Mouse (Mus musculus): ENCODE results near the gene Mpig6b. TPM values are rescaled to one million over a fixed set of nuclear protein-coding genes. Genes with fewer than 3 reads are reported as not detected.

The Mpig6b gene
- polyA plus RNA-seq, 1 experiment from 2014 or later, result 11.2 TPM

- WGBS, result 29% methylated on average over 6 of the region's 6 CpGs
- Histone ChIP-seq H3K9ac (ENCODE audit: low read depth, low read length) (peak overlapping the region; percentile 61), H3K9me3 (ENCODE audit: control insufficient read depth, low read length) (no peaks in the 10 kb centered on the region), H3K27ac (ENCODE audit: low read depth, low read length) (peak overlapping the region; percentile 74), H3K4me3 (ENCODE audit: low read depth, low read length) (peak overlapping the region; percentile 26), H3K4me2 (peak overlapping the region; percentile 64), H3K27me3 (replicated peaks; ENCODE audit: control insufficient read depth, insufficient read depth, low read length) (0 out of 2 replicates have a peak, but pooled peaks cover 3% of the 10 kb centered on the region), H3K36me3 (ENCODE audit: control insufficient read depth, insufficient read depth, low read length) (no peaks in the 10 kb centered on the region), H3K4me1 (replicated peaks; ENCODE audit: control insufficient read depth, insufficient read depth, low read length) (peaks cover 22% of the 10 kb centered on the region)
- DNase-seq (ENCODE audit: low spot score) (no peak), ATAC-seq (replicated peaks; ENCODE audit: low FRiP score) (peak; percentile 44)
These were observed 14.3 kb upstream of the Mpig6b start for GRCm38 (mm10) chr17:35080248-35080647.

GRCm38 (mm10) chr17:35079778-35080177 lies 13.8 kb upstream of the Mpig6b start:
- Histone ChIP-seq H3K4me2 (peak overlapping the region; percentile 64), H3K36me3 (ENCODE audit: control insufficient read depth, insufficient read depth, low read length) (no peaks in the 10 kb centered on the region), H3K9ac (ENCODE audit: low read depth, low read length) (peak overlapping the region; percentile 61), H3K4me1 (replicated peaks; ENCODE audit: control insufficient read depth, insufficient read depth, low read length) (peaks cover 22% of the 10 kb centered on the region), H3K27me3 (replicated peaks; ENCODE audit: control insufficient read depth, insufficient read depth, low read length) (0 out of 2 replicates have a peak, but pooled peaks cover 3% of the 10 kb centered on the region), H3K9me3 (ENCODE audit: control insufficient read depth, low read length) (no peaks in the 10 kb centered on the region), H3K27ac (ENCODE audit: low read depth, low read length) (peak overlapping the region; percentile 74), H3K4me3 (ENCODE audit: low read depth, low read length) (peak overlapping the region; percentile 26)
- DNase-seq (ENCODE audit: low spot score) (no peak), ATAC-seq (replicated peaks; ENCODE audit: low FRiP score) (peak; percentile 95)
- 12% methylated on average over 9 of the region's 9 CpGs for WGBS

- H3K4me2 ChIP-seq, result peak within 1 kb of the TSS; percentile 28; the same call in 1 of the 2 replicates
- H3K4me3 ChIP-seq (ENCODE audit: low read depth, low read length), result no peak within 1 kb of the TSS
- no peaks in the 10 kb centered on the region for H3K9me3 ChIP-seq (ENCODE audit: control insufficient read depth, low read length)
- 17% methylated on average over 14 of the region's 14 CpGs for WGBS
- no peaks in the 10 kb centered on the region for H3K36me3 ChIP-seq (ENCODE audit: control insufficient read depth, insufficient read depth, low read length)
- no peak within 1 kb of the TSS; the same call in 1 of the 2 replicates for H3K9ac ChIP-seq (ENCODE audit: low read depth, low read length)
- H3K27me3 ChIP-seq (replicated peaks; ENCODE audit: control insufficient read depth, insufficient read depth, low read length), result peaks cover 7% of the 10 kb centered on the region; the same call in 1 of the 2 replicates
- DNase-seq (ENCODE audit: low spot score) (no peak), ATAC-seq (replicated peaks; ENCODE audit: low FRiP score) (no peak)
- H3K27ac ChIP-seq (ENCODE audit: low read depth, low read length), result 0 out of 2 replicates have a peak within 1 kb of the TSS, but pooled peaks have one; percentile 0
- H3K4me1 ChIP-seq (replicated peaks; ENCODE audit: control insufficient read depth, insufficient read depth, low read length), result peaks cover 26% of the 10 kb centered on the region
These were observed 11.8 kb upstream of the Mpig6b start, which contains the start of gene Ly6g6d for GRCm38 (mm10) chr17:35077786-35078233. Gene Ly6g6d, minus strand, starts transcription at chr17:35078065.

GRCm38 (mm10) chr17:35077285-35077684 lies 11.3 kb upstream of the Mpig6b start:
- H3K27me3 ChIP-seq (replicated peaks; ENCODE audit: control insufficient read depth, insufficient read depth, low read length), result peaks cover 7% of the 10 kb centered on the region; the same call in 1 of the 2 replicates
- no peak overlapping the region for H3K4me3 ChIP-seq (ENCODE audit: low read depth, low read length)
- H3K4me1 ChIP-seq (replicated peaks; ENCODE audit: control insufficient read depth, insufficient read depth, low read length), result peaks cover 26% of the 10 kb centered on the region
- 40% methylated on average over 2 of the region's 2 CpGs for WGBS
- H3K9ac ChIP-seq (ENCODE audit: low read depth, low read length), result no peak overlapping the region
- peak overlapping the region; percentile 28; the same call in 1 of the 2 replicates for H3K4me2 ChIP-seq
- DNase-seq (ENCODE audit: low spot score), result no peak
- ATAC-seq (replicated peaks; ENCODE audit: low FRiP score), result no peak
- H3K27ac ChIP-seq (ENCODE audit: low read depth, low read length), result no peak overlapping the region
- no peaks in the 10 kb centered on the region for H3K9me3 ChIP-seq (ENCODE audit: control insufficient read depth, low read length)
- no peaks in the 10 kb centered on the region for H3K36me3 ChIP-seq (ENCODE audit: control insufficient read depth, insufficient read depth, low read length)

- ATAC-seq (replicated peaks; ENCODE audit: low FRiP score) (no peak), DNase-seq (ENCODE audit: low spot score) (no peak)
- peaks cover 11% of the 10 kb centered on the region; the same call in 1 of the 2 replicates for H3K27me3 ChIP-seq (replicated peaks; ENCODE audit: control insufficient read depth, insufficient read depth, low read length)
- peak within 1 kb of the TSS; percentile 28; the same call in 1 of the 2 replicates for H3K4me2 ChIP-seq
- H3K9ac ChIP-seq (ENCODE audit: low read depth, low read length), result no peak within 1 kb of the TSS; the same call in 1 of the 2 replicates
- H3K36me3 ChIP-seq (ENCODE audit: control insufficient read depth, insufficient read depth, low read length), result no peaks in the 10 kb centered on the region
- H3K27ac ChIP-seq (ENCODE audit: low read depth, low read length), result no peak within 1 kb of the TSS
- H3K4me1 ChIP-seq (replicated peaks; ENCODE audit: control insufficient read depth, insufficient read depth, low read length), result peaks cover 26% of the 10 kb centered on the region
- no peak within 1 kb of the TSS for H3K4me3 ChIP-seq (ENCODE audit: low read depth, low read length)
- no peaks in the 10 kb centered on the region for H3K9me3 ChIP-seq (ENCODE audit: control insufficient read depth, low read length)
- WGBS, result 40% methylated on average over 10 of the region's 10 CpGs
These were observed 10.7 kb upstream of the Mpig6b start, which contains the start of gene Ly6g6e for GRCm38 (mm10) chr17:35076507-35077176. Gene Ly6g6e, plus strand, starts transcription at chr17:35076902.

- Histone ChIP-seq H3K36me3 (ENCODE audit: control insufficient read depth, insufficient read depth, low read length) (no peaks in the 10 kb centered on the region), H3K4me2 (no peak overlapping the region), H3K4me3 (ENCODE audit: low read depth, low read length) (no peak overlapping the region), H3K4me1 (replicated peaks; ENCODE audit: control insufficient read depth, insufficient read depth, low read length) (peaks cover 8% of the 10 kb centered on the region), H3K27ac (ENCODE audit: low read depth, low read length) (no peak overlapping the region), H3K9me3 (ENCODE audit: control insufficient read depth, low read length) (no peaks in the 10 kb centered on the region), H3K9ac (ENCODE audit: low read depth, low read length) (no peak overlapping the region), H3K27me3 (replicated peaks; ENCODE audit: control insufficient read depth, insufficient read depth, low read length) (peaks cover 12% of the 10 kb centered on the region)
- 31% methylated on average over 17 of the region's 17 CpGs for WGBS
- ATAC-seq (replicated peaks; ENCODE audit: low FRiP score) (no peak), DNase-seq (ENCODE audit: low spot score) (no peak)
These were observed 8.1 kb upstream of the Mpig6b start for GRCm38 (mm10) chr17:35074097-35074496.

- H3K9me3 ChIP-seq (ENCODE audit: control insufficient read depth, low read length), result no peaks in the 10 kb centered on the region
- DNase-seq (ENCODE audit: low spot score) (no peak), ATAC-seq (replicated peaks; ENCODE audit: low FRiP score) (no peak)
- no peaks in the 10 kb centered on the region for H3K36me3 ChIP-seq (ENCODE audit: control insufficient read depth, insufficient read depth, low read length)
- no peak overlapping the region for H3K9ac ChIP-seq (ENCODE audit: low read depth, low read length)
- no peak overlapping the region for H3K4me3 ChIP-seq (ENCODE audit: low read depth, low read length)
- H3K4me1 ChIP-seq (replicated peaks; ENCODE audit: control insufficient read depth, insufficient read depth, low read length), result peaks cover 4% of the 10 kb centered on the region
- no peak overlapping the region for H3K27ac ChIP-seq (ENCODE audit: low read depth, low read length)
- 83% methylated on average over 9 of the region's 9 CpGs for WGBS
- no peak overlapping the region for H3K4me2 ChIP-seq
- peaks cover 30% of the 10 kb centered on the region for H3K27me3 ChIP-seq (replicated peaks; ENCODE audit: control insufficient read depth, insufficient read depth, low read length)
These were observed 5.5 kb upstream of the Mpig6b start for GRCm38 (mm10) chr17:35071454-35071853.

GRCm38 (mm10) chr17:35070556-35071229 lies 4.7 kb upstream of the Mpig6b start:
- Histone ChIP-seq H3K9ac (ENCODE audit: low read depth, low read length) (no peak overlapping the region), H3K9me3 (ENCODE audit: control insufficient read depth, low read length) (no peaks in the 10 kb centered on the region), H3K4me3 (ENCODE audit: low read depth, low read length) (no peak overlapping the region), H3K27me3 (replicated peaks; ENCODE audit: control insufficient read depth, insufficient read depth, low read length) (peaks cover 37% of the 10 kb centered on the region), H3K4me2 (no peak overlapping the region), H3K27ac (ENCODE audit: low read depth, low read length) (no peak overlapping the region), H3K4me1 (replicated peaks; ENCODE audit: control insufficient read depth, insufficient read depth, low read length) (peaks cover 8% of the 10 kb centered on the region), H3K36me3 (ENCODE audit: control insufficient read depth, insufficient read depth, low read length) (no peaks in the 10 kb centered on the region)
- 52% methylated on average over 6 of the region's 6 CpGs for WGBS
- DNase-seq (ENCODE audit: low spot score) (no peak), ATAC-seq (replicated peaks; ENCODE audit: low FRiP score) (no peak)

Measured in liver, embryonic 11.5 days (tissue).